Mouse (Mus musculus) neural tube, embryonic 14.5 days (tissue): ENCODE results near the gene Ap2a2. TPM values are rescaled to one million over a fixed set of nuclear protein-coding genes. Genes with fewer than 3 reads are reported as not detected.

Experiments used
- ATAC-seq: fragments of 200-750 bp; cut with Nextera tagmentation; 2 replicates; pipeline ENCODE4 v1.8.0; 2017; ENCODE audit warnings: low read depth, mild to moderate bottlenecking, moderate TSS enrichment, moderate library complexity
- H3K27ac ChIP-seq: fragments of 300-500 bp; sonication (generic); 2 replicates; pipeline ENCODE4 v1.5.1; 2014; ENCODE audit warnings: low read depth, mild to moderate bottlenecking, control low read depth, low read length, moderate library complexity, mixed read lengths
- H3K27me3 ChIP-seq: fragments of 300-500 bp; sonication (generic); 2 replicates; pipeline ENCODE4 v1.6.1; 2014; ENCODE audit warnings: low read length; ENCODE audit not compliant: control insufficient read depth, insufficient read depth
- H3K36me3 ChIP-seq: fragments of 300-500 bp; sonication (generic); 2 replicates; pipeline ENCODE4 v1.6.1; 2014; ENCODE audit warnings: low read length, mixed read lengths; ENCODE audit not compliant: control insufficient read depth, insufficient read depth
- H3K4me1 ChIP-seq: fragments of 300-500 bp; sonication (generic); 2 replicates; pipeline ENCODE4 v1.6.1; 2014; ENCODE audit warnings: low read length; ENCODE audit not compliant: control insufficient read depth, insufficient read depth
- H3K4me2 ChIP-seq: fragments of 300-500 bp; sonication (generic); 2 replicates; pipeline ENCODE4 v1.6.1; 2014; ENCODE audit warnings: mild to moderate bottlenecking, low read depth, low read length, control low read depth
- H3K4me3 ChIP-seq: fragments of 300-500 bp; sonication (generic); 2 replicates; pipeline ENCODE4 v1.5.1; 2014; ENCODE audit warnings: low read depth, low read length, control low read depth, mixed read lengths
- H3K9ac ChIP-seq: fragments of 300-500 bp; sonication (generic); replicated peaks from 2 replicates; pipeline ENCODE4 v1.6.1; 2014; ENCODE audit warnings: low read depth, mild to moderate bottlenecking, control low read depth, low read length, mixed read lengths
- H3K9me3 ChIP-seq: fragments of 300-500 bp; sonication (generic); 2 replicates; pipeline ENCODE4 v1.6.1; 2016; ENCODE audit warnings: low read length; ENCODE audit not compliant: control insufficient read depth
- WGBS: fragments of 180-500 bp; shearing (Covaris S2); extraction: QIAGEN DNeasy Blood & Tissue Kit; methylation state at CpG from one replicate; pipeline ENCODE4 v1.1.7; 2014; 5-methylcytosine and 5-hydroxymethylcytosine counted together
- polyA plus RNA-seq: library from polyadenylated mRNA; unstranded; fragments of >200 nt; fragmentation: Nextera tagmentation; extraction: Ambion mirVana; gene quantifications from 2 replicates; pipeline ENCODE4 v1.2.1, GENCODE M21; 2014

Gene Ap2a2
- polyA plus RNA-seq, 1 experiment from 2014 or later: 98.5 TPM

- WGBS: 86% methylated on average over 9 of the region's 9 CpGs
Observed at GRCm38 (mm10) chr7:141569283-141569803, 7.4 kb downstream of the Ap2a2 start.

DNA sequence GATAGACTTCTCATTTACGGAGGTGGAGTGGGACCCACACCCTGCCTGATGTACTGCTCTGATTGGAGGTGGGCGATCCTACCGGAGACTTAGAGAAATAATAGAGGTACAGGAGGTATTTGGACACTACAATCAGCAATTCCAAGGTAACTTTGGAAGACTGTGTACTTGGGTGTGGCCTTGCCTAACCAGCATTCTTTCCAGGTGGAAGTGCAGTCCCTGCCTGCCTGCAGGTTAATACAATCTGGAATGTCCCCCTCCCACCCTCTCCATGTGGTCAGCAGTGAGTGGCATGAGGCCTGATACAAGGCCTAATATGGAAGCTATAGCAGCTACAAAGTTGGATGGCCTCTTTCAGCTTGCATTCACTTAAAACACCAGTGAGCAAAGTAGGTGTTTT lies 7.9 kb downstream of the Ap2a2 start:
- Histone ChIP-seq H3K27ac (no peak overlapping the region), H3K9me3 (no peaks in the 10 kb centered on the region), H3K36me3 (no peaks in the 10 kb centered on the region), H3K27me3 (no peaks in the 10 kb centered on the region), H3K9ac (no peak overlapping the region), H3K4me1 (peaks cover 5% of the 10 kb centered on the region), H3K4me2 (no peak overlapping the region), H3K4me3 (no peak overlapping the region)
- ATAC-seq: no peak
- 96% methylated on average over 3 of the region's 3 CpGs for WGBS

More at GRCm38 (mm10) chr7:141569283-141569803, 7.4 kb downstream of the Ap2a2 start:
- Histone ChIP-seq H3K27ac (no peak overlapping the region), H3K9me3 (no peaks in the 10 kb centered on the region), H3K4me2 (no peak overlapping the region), H3K36me3 (no peaks in the 10 kb centered on the region), H3K4me3 (no peak overlapping the region), H3K27me3 (no peaks in the 10 kb centered on the region), H3K4me1 (peaks cover 9% of the 10 kb centered on the region), H3K9ac (no peak overlapping the region)
- ATAC-seq: no peak

- H3K36me3 ChIP-seq: no peaks in the 10 kb centered on the region
- H3K27ac ChIP-seq: no peak overlapping the region
- H3K4me3 ChIP-seq: no peak overlapping the region
- peaks cover 3% of the 10 kb centered on the region; the same call in 1 of the 2 replicates for H3K4me1 ChIP-seq
- no peaks in the 10 kb centered on the region for H3K27me3 ChIP-seq
- WGBS: 58% methylated on average over 4 of the region's 4 CpGs
- no peaks in the 10 kb centered on the region for H3K9me3 ChIP-seq
- no peak for ATAC-seq
- H3K4me2 ChIP-seq: no peak overlapping the region
- H3K9ac ChIP-seq: no peak overlapping the region
Observed at GRCm38 (mm10) chr7:141570625-141571295, 8.8 kb downstream of the Ap2a2 start.

DNA sequence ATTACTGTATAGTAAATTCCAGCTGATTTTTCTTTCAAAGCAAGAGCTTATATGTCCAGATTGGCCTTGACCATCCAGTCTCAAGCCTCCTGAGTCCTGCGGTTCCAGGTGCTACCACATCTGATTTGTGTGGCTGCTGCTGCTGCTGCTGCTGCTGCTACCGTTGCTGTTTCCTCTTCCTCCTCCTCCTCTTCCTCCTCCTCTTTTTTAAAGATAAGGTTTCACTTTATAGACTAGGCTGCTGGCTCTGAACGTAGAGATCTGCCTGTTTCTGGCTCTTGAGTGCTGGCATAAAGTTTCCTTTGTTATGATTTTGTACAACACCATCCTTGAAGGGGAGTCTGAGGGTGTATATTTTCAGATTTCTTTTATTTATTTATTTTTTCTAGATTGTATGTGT lies 12.1 kb downstream of the Ap2a2 start:
- no peaks in the 10 kb centered on the region for H3K4me1 ChIP-seq
- no peak overlapping the region for H3K4me2 ChIP-seq
- WGBS: 82% methylated on average over 3 of the region's 3 CpGs
- no peaks in the 10 kb centered on the region for H3K36me3 ChIP-seq
- no peak overlapping the region for H3K4me3 ChIP-seq
- no peak overlapping the region for H3K27ac ChIP-seq
- no peak overlapping the region for H3K9ac ChIP-seq
- H3K9me3 ChIP-seq: no peaks in the 10 kb centered on the region
- no peak for ATAC-seq
- H3K27me3 ChIP-seq: no peaks in the 10 kb centered on the region

- 87% methylated on average over 3 of the region's 3 CpGs for WGBS
- H3K9ac ChIP-seq: no peak overlapping the region
- ATAC-seq: no peak
Observed at GRCm38 (mm10) chr7:141575481-141575880, 13.5 kb downstream of the Ap2a2 start.

DNA sequence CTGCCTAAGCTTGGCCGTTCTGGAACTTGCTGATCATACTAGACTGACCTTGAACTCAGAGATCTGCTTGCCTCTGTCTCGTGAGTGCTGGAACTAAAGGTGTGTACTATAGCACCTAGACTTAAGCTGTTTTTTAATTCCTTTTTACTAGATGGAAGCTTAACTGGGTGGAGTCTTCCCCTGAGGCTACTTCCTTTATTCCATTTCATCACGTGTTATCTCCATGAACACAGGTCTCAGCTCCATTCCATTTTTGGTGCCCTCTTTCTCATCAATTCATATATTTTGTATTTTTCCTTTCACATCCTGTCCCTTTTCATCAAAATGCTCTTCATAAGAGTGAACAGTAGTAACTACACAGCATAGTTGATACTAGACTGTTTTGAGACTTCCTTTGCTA lies 15.8 kb downstream of the Ap2a2 start:
- H3K9ac ChIP-seq: no peak overlapping the region
- no peaks in the 10 kb centered on the region for H3K9me3 ChIP-seq
- H3K27ac ChIP-seq: no peak overlapping the region
- 93% methylated on average over 3 of the region's 3 CpGs for WGBS
- ATAC-seq: no peak
- H3K4me3 ChIP-seq: no peak overlapping the region
- H3K4me1 ChIP-seq: no peaks in the 10 kb centered on the region
- no peaks in the 10 kb centered on the region for H3K36me3 ChIP-seq
- H3K27me3 ChIP-seq: no peaks in the 10 kb centered on the region
- no peak overlapping the region for H3K4me2 ChIP-seq

More at GRCm38 (mm10) chr7:141575481-141575880, 13.5 kb downstream of the Ap2a2 start:
- H3K4me3 ChIP-seq: no peak overlapping the region
- no peaks in the 10 kb centered on the region for H3K36me3 ChIP-seq
- H3K4me2 ChIP-seq: no peak overlapping the region
- no peak overlapping the region for H3K27ac ChIP-seq
- no peaks in the 10 kb centered on the region for H3K9me3 ChIP-seq
- no peaks in the 10 kb centered on the region for H3K4me1 ChIP-seq
- no peaks in the 10 kb centered on the region for H3K27me3 ChIP-seq

- Histone ChIP-seq H3K9ac (no peak overlapping the region), H3K4me3 (no peak overlapping the region), H3K27ac (no peak overlapping the region), H3K4me1 (no peaks in the 10 kb centered on the region), H3K9me3 (no peaks in the 10 kb centered on the region), H3K4me2 (no peak overlapping the region), H3K36me3 (no peaks in the 10 kb centered on the region), H3K27me3 (no peaks in the 10 kb centered on the region)
- ATAC-seq: no peak
- 100% methylated on average over 1 of the region's 1 CpGs for WGBS
Observed at GRCm38 (mm10) chr7:141578511-141578910, 16.5 kb downstream of the Ap2a2 start.

DNA sequence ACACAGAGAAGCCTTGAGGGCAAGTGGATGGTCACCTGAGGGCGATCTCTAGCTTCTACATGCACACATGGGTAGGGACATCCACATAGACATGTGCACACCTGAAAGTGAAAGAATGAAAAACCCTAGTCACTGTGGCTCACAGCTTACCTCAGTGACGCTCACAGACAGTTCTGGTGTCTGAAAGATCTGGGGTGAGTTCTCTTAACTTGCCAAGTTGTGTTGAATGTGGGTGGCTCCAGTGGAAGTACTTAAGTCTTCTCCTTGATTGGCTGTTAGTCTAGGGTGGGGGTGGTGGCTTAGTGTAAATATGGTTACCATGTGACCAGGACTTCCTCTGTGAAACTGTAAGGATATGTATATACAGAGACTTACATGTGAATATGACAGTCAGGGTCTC lies 17.0 kb downstream of the Ap2a2 start:
- no peaks in the 10 kb centered on the region for H3K4me1 ChIP-seq
- ATAC-seq: no peak
- H3K4me3 ChIP-seq: no peak overlapping the region
- H3K27me3 ChIP-seq: no peaks in the 10 kb centered on the region
- no peaks in the 10 kb centered on the region for H3K9me3 ChIP-seq
- H3K9ac ChIP-seq: no peak overlapping the region
- 94% methylated on average over 2 of the region's 2 CpGs for WGBS
- H3K4me2 ChIP-seq: no peak overlapping the region
- H3K36me3 ChIP-seq: no peaks in the 10 kb centered on the region
- no peak overlapping the region for H3K27ac ChIP-seq

DNA sequence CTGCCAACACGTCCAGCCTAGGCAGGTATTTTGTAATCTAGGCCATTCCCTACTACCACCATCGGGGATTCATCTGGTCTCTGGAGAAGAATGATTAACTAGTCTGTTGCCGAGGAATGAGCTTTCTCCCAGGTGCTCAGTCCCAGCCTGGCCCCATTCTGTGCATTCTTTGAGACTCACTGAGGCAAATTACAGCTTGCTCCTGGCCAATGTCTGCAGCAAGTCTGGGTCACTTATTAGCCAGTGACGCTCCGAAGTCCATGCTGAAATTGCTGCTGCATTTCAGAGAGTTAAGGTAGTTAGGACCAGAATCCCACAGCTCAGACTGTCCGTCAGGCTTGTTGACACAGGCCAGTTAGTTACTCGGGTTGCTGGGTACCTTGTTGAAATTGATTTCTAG lies 19.4 kb downstream of the Ap2a2 start:
- H3K4me2 ChIP-seq: no peak overlapping the region
- no peak for ATAC-seq
- WGBS: 67% methylated on average over 7 of the region's 7 CpGs

More for the DNA sequence above, 19.4 kb downstream of the Ap2a2 start:
- H3K9me3 ChIP-seq: no peaks in the 10 kb centered on the region
- H3K27me3 ChIP-seq: no peaks in the 10 kb centered on the region
- no peak overlapping the region for H3K27ac ChIP-seq
- H3K4me3 ChIP-seq: no peak overlapping the region
- no peak overlapping the region for H3K9ac ChIP-seq
- H3K4me1 ChIP-seq: no peaks in the 10 kb centered on the region
- no peaks in the 10 kb centered on the region for H3K36me3 ChIP-seq
